Mouse (Mus musculus) urinary bladder, adult 18-20 months (tissue): Measurements from ENCODE around the gene Arid1b.

Experiments
- DNase-seq, 2 experiments: peaks; one replicate each; pipeline ENCODE4 v3.0.0; 2022; ENCODE audit warnings: low spot score in 2 of 2, mixed read lengths in 2 of 2

Gene Arid1b

DNA sequence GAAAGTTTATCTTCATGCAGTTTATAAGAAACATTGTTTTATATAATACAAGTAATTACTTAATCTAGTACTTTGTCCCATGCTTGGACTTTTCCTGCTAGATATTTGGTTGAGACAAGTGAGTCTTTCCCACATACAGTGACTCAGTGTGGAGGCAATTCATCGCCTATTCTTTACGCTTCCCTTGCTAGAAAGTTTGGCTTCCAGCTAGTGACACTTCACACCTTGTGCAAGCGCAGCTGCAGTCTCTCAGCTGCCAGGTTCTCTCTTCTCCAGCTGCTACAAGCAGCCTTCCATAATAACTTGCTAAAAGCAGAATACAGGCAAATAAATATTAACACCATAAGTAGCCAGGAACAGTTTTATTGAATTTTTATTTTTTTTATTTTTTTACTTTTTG, 279.6 kb downstream of the Arid1b start:
- DNase-seq = no peak

DNA sequence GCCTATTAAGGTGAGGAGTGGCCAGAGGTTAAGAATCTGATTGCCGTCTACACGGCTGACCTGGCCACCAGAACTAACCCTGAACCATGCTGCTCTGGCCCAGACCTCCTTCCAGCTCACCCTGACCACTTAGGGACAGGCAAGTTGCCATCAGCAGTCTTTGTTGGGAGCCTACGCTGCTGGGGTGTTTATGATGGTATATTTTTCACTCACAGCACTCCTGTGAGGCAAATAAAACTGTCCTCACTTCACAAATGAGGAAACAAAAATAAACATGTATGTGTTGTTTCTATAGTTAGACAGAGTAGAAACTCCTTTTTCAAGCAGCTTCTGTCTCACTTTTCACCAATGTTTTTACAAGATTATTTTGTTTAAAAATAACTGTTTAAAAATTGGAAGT, 280.3 kb downstream of the Arid1b start:
- no peak for DNase-seq

DNA sequence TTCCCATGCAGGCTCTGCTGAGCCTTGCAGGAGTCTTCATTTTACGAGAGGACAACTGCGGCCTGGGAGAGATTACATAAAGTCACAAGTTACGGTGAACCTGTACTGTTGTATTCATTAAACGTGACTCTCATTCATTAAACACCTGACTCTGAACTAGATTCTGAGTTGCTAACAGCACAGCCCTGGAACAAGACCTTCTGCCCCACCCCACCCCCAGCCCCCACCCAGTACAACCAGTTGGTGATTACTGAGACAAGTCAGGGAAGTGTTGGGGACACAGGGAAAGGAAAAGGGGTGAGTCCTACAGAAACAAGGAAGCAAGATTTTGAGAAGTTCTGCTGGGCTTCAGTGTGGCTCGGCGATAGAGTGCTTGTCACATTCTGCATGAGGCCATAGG, 281.6 kb downstream of the Arid1b start:
- DNase-seq = no peak

DNA sequence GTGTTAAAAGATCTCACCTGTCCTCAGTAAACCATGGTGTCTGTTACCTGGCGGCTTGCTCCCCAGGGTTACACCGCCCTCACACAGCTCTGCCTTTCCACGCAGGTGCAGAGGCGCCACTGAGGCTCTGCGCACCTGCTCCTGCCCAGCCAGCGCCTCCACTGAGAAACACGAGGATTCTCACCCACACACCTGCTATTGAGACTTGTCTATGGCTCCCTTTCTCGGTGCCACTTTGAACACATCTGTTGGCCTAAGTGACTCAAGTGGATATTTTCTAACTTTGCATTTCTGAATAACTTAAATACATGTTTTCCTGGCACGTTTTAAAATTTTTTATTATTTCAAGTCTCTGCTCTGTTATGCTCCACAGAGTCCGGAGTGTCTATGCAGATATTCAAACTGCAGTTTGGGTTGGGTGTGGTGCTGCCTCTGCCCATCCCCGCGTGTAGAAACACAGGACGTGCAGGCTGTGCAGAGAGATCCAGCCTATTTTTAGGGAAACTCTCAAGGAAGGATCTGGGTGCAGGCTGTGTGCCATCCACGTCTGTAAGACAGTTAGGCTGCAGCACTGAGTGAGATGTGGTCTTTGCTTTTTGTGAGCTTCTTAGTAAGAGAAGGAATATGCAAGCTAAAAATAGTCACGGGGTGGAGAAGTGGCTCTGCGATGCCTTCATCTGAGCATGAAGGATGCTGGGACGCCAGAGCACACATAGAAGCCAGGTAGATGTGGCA, 283.2 kb downstream of the Arid1b start:
- DNase-seq = no peak

DNA sequence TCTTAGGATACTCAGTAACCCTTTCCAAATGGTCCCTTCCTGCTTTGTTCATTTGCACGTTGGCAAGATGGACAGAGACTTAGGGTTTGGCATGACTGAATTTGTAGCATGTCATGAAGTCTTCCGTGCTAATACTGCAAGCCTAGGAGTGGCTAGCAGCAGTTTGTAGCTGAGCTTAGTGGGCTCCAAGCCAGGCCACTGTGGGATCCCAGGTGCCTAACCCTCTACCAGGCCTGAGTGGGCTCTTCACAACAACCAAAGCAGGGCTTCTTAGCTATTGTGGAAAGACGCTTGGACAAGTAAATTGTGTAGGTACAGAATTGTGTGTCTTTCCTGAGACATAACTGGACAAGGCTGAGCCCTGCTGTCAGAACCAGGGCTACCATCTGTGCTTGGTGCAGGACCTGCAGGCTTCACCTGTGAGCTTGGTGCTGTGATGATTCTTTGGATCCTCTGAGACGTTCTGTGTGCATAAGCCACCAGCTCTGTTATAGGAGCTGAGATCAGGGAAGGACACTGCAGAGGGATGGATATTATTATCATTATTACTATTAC, 286.4 kb downstream of the Arid1b start:
- DNase-seq = no peak

DNA sequence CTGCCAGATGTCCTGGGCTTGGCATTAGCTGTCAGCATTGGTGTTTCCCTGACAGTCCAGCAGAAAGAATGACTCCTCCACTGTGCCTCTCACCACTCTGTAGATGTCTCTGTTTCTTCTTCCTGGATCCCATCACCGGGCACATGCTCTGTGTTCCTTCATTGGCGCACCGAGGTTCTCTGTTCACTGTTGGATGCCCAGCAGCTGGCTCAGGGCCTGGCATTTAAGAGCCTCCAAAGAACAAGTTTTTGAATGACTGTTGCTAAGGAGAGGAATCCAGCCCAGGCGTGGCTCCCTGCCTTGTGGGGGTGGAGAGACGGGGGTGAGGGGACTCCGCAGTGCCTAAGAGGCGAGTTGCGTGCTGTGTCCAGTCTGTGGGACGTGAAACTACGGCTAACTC, 290.7 kb downstream of the Arid1b start:
- no peak for DNase-seq

DNA sequence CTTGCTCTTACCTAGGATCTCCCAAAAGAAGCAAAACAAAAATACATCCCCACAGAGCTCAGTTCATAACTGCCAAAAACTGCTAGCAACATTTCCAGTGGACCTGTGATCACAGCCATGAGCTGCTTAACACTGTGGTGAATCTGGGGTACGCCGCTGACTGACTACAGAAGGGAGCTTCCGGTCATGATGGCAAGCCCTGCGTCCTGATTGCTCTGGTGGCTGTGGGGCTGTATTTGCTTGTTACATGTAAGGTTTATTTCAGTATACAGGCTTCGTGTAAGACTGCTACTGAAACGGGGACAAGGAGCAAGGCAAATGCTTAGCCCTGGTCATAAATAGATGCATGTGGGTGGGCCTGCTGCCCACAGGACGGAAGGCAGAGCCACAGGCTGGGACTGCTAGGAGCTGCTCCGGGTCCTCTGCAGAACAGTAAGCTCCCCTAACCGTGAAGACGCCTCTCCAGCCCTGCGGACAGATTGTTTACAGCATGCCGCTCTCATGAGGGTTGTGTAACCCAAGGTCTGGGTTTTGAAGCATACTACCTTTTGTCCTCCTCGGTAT, 291.8 kb downstream of the Arid1b start:
- DNase-seq = no peak

DNA sequence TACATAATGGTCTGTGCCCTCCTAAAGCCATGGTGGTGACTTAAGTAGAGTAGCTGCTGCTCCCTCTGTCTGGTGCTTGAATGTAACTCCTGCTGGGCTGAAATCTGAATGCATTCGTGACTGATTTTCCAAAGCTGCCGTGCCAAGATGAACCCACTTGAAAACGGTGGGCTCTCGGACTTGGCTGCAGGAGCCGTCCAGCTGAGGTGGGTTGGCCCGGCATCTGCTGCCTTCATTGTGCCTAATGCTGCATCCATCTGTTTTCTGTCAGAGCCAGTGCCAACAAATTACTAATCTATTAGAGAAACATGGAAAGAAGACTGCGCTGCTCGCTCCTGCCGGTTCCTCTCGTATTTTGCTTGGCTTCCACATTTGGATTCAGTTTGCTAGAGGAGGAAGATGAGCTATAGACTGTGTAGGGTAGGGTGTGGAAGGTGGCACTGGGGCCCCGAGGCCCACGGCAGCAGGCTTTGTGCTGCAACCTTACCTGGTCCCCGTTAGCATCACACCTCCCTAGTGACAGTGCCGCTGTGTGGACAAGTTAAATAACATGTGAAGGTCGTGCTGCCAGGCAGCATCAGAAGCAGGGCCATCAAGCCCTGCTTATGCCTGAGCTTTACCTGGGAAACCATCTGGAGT, 292.6 kb downstream of the Arid1b start:
- DNase-seq = no peak

DNA sequence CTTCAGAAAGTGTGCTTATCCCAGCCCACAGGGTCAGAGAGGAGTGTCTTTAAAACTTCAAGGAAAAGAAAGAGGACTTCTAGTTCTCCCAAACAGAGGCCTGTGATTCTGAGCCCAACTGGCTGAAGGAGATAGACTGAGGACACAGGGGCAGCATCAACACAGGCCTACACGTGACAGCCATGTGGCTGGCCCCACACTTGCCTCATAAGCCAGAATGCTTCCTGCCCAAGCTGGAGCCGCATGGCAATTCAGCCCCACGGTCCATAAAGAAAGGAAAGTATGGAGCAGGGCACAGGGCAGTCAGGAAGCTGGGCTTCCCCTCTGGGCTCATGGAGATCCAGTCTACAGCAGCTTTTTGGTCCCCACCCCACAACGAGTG, 293.1 kb downstream of the Arid1b start:
- no peak for DNase-seq

DNA sequence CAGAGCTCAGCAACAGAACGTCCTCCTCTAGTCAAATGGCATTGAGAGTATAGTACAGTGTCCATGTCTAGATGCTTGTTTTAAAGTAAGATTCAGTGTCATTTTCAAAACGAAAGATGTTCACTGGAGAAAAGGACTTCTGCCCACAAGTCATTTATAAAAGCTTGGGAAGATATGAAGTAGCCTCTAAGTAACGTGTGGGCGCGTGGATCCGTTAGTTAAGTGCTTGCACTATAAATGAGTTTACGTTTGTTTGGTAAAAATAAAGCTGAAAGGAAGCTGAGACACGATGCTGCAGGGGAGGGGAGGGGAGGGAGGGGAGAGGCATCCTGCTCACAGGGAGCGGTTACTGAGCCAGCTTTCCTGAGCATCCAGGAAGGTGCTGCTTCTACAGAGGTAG, 293.5 kb downstream of the Arid1b start:
- no peak for DNase-seq

DNA sequence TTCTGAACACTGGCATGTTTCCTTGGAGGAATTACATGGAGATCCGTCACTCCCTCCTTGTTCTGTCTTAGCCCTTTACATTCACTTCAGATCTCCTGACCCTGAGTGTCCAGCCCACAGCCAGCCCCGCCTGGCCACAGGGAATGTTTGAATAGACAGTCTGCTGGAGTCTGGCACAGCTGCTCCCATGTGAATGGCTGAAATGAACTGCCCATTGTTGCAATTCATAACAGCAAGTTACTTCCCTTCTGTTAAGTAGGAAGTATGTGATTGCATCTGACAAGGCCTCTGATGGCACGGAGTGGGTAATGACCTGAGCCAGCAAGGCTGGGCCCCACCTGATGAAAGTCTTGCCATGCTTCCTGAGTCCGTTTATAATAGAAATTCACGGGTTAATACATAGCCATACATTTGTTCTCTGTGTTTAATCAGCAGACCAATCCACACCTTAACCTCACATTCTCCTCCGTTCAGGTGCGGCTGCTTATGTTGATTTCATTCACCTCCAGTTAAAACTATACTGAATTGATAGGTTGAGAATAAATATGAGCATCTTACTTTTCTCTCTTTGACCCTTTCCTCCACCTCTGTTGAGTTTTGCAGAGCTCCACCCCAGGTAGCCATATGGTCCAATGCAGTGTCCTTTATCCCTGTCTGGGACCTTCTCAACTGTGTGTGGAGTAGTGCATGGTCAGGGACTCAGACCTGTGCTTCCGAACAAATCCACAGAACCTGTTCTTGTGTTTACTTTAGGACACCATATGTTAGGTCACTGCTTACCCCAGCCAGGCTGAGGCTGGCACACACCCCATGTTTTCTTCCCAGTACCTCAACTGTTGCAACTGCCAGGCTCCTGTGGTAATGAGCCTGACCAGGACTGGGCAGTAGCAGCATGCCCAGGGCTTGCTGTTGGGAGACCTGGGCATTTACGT, 299.8 kb downstream of the Arid1b start:
- no peak for DNase-seq

DNA sequence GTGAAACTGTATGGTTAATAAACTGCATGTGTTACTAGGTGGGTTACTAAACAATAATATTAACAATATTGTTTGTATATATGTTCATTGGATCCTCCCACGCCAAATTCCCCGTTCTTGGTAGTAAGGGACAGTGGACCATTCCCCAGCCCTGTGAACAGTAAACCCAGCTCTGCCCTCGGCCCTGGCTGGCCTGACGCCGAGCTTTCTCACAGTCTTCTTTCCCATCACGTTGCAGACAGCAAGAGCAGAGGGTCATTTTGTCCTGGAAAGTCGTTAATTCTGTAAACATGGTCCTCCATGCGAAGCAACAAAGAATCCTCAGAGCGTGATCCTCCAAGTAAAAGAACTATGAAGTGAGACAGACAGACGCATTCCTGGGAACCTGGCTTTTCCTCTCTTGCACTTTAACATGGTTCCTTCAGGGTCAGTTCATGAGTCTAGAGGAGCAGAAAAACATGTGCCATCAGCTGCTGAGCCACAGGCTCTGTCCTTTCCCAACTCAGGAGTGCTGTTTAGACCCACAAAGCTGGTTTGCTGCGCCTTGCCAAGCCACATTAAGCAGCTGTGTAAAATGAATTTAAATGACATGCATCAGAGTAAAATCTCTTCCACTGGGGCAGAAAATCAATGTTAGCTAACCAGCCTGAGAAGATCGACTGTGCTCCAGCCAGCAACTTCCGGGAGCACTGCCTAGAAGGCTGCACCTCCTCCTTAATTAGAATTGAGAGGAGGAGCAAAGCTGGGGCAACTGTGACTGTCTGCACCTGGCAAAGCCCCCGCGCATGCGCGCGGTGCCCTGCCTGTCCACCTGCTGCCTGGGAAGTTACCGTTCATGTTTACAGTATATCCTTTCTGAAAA, 301.2 kb downstream of the Arid1b start:
- DNase-seq = peak; percentile 20 to 70

DNA sequence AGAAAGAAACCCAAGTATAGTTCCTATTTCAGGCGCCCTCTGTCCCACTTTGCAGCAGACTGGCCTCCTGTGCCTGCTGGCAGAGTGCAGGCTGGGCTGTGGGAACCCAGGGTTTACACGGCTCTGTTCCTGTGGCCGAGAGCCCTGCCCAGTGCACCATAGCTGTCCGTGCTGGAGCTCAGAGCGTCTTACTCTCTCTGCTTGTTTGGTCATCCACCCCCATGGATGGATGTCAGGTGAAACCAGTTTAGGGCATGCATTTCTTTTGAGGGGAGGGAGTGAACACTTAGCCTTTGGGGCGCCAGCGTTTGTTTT, 301.8 kb downstream of the Arid1b start:
- peak in 1 of 2 experiments; percentile 49 for DNase-seq

DNA sequence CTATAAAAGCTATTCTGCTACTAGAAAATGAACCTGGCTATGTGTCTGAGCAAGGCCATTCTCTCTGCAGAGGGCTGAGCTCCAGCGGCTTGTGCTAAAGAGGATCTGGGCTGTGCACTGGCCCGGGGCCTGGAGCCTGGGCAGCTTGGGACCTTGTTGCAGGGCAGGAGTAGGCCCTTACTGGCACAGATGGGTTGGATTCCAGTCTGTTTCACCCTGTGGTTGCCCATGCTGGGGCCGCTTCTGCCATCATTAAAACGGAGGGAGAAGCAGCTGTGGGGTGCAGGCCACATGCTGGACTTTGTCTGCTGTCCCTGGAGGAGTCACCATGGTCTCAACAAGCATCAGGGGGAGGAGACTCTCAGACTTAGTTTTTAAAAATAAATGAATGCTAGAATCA, 303.4 kb downstream of the Arid1b start:
- no peak for DNase-seq

DNA sequence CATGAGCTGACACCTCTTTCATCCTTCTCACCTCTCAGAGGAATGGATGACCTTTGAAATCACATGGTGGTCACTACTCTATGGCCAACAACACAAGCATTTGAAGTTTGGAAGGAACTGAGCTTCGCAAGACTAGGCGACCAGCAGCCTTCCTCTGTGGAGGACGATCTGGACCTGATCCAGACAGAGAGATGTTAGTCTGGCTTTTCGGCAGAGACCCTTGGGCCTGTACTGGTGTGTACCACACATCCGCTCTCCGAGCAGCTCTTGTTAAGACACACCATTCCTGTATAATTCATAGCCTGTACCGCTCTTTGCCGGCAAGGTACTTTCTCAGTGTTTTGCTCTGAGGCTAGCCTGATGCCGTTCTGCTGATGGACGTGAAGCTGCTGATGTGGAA, 303.9 kb downstream of the Arid1b start:
- DNase-seq = no peak

DNA sequence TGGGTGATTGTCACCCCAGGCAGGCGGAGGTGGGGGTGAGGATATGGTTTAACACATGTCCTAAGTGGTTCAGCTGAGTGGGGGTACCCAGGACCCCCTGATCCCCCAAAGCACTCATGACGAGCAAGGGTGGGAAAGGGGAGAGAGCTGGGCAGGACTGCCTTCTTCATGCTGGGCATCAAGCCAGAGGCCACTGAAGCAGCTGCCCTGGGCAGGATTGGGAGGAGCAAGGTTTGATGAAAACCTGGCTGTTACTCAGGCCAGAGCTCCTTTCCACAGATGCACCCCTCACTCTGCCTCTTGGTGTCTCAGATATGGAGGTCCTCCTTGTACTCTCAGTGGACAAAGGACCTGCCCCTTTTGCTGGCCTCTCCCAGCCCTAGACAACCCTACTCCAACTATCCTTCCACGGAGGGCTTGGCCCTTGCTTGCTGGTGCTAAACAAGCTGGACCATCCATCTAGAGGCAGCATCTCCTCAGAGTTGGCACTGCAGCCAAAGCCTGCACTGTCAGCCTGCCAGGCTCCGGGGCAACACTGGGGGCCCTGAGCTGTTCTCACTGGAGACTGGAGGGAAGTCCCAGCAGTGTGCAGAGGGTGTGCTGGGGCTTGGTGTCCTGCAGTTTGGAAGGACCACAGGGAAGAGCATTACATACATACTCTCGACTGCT, 304.9 kb downstream of the Arid1b start:
- no peak for DNase-seq

DNA sequence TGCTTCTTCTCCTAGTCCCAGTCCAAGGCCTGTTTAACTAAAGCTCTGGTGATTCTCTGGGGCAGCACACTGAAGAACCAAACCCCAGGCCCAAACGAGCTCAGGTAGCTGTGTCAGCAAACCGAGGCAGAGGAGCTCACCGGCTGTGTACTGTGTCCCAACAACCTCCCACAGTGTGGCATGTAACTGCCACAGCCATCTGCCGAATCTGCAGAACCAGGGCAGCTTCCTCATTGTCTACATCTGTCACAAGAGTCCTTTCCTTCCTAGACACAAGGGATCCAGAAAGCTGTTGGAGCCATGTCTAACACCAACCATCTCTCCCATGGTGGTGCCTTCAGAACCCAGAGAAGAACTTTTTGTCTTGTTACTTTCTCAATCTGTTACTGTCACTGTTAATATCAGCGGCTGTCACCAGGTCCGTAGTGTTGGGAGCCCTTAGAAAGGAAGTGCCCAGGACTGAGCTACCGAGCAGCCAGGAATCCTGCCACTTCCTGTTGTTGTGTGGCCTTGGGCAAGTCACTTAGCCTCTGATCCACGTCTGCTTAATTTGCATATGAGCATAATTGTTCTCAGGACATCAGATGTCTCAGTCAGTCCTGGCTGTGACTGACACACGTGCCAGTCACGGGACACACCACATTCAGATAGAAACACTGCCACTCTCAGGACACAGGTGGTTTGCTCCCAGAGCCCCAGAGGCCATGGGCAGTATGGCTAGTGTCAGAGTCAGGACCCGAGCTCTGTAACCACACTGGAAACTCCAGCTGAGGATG, 309.0 kb downstream of the Arid1b start:
- no peak for DNase-seq

DNA sequence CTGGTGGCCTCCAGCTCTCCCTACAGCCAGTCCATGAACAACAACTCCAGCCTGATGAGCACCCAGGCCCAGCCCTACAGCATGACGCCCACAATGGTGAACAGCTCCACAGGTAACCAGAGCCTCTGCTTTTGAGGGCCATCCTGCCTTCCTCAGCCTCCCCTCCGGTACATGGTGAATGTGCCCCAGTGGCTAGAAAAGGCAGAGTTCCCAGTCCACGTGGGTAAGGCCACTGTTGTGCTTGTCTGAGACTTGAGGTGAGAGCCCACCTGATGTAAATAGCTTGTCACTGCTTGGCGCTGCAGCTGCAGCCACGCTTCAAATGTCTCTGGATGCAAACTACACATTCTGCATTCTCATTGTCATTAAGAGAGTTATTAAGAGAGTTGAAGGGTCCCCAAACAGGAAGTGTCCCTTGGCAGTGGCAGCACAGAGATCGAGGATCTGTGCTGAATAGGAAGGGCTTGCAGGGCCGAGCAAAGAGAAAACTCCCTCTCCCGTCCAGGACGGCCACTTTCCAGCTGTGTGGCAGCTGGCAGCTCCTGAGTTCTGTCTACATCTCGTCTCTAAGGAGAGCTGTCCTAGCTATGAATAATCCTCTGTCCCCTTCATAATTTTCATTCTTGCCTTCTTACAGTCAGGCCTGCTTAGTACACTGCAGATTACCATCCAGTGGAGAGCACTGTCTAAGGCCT, 311.8 kb downstream of the Arid1b start:
- no peak for DNase-seq

DNA sequence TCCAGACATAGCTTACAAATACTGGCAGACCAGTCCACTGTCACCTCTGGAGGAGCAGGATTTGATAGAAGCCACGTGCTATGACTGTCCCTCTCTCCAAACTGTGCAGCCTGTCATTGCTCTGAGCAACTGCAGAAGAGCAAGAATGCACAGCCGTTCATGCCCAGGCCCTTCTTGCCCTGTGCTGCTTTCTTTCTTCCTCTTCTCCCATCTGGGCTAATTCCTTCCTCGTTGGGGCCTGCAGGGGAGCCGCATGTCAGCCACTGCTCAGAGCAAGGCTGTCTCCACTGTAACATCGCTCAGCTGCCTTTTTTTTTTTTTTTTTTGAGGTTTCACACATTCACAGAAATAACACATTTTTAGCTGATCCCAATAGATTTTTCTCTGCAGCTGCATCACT, 315.8 kb downstream of the Arid1b start:
- no peak for DNase-seq
